Mouse (Mus musculus) kidney, postnatal 0 days (tissue): ENCODE measurements around the gene Spg11. TPM values are rescaled to one million over a fixed set of nuclear protein-coding genes. Genes with fewer than 3 reads are reported as not detected.
A peak's percentile ranks its signal among the peaks of the same experiment; 100 is the strongest.

Experiments used
- ATAC-seq: fragments of 200-750 bp; cut with Nextera tagmentation; replicated peaks from 2 replicates; pipeline ENCODE4 v1.8.0; 2017; ENCODE audit warnings: low read depth, moderate number of reproducible peaks, moderate TSS enrichment, moderate library complexity; ENCODE audit not compliant: low FRiP score
- DNase-seq: peaks from one replicate; pipeline ENCODE4 v3.0.0-alpha.2; 2016; ENCODE audit warnings: low spot score
- H3K27ac ChIP-seq: fragments of 300-500 bp; sonication (generic); 2 replicates; pipeline ENCODE4 v1.5.1; 2014; ENCODE audit warnings: mild to moderate bottlenecking
- H3K27me3 ChIP-seq: fragments of 300-500 bp; sonication (generic); 2 replicates; pipeline ENCODE4 v1.6.1; 2014; ENCODE audit warnings: low read length, mixed read lengths; ENCODE audit not compliant: insufficient read depth
- H3K36me3 ChIP-seq: fragments of 300-500 bp; sonication (generic); 2 replicates; pipeline ENCODE4 v1.6.1; 2014; ENCODE audit warnings: low read length, mixed read lengths; ENCODE audit not compliant: insufficient read depth
- H3K4me1 ChIP-seq: fragments of 300-500 bp; sonication (generic); replicated peaks from 2 replicates; pipeline ENCODE4 v1.6.1; 2014; ENCODE audit warnings: antibody characterized with exemption, low read length, mixed read lengths; ENCODE audit not compliant: insufficient read depth
- H3K4me2 ChIP-seq: fragments of 300-500 bp; sonication (generic); 2 replicates; pipeline ENCODE4 v1.6.1; 2014; ENCODE audit warnings: mild to moderate bottlenecking, low read length, moderate library complexity, mixed read lengths
- H3K4me3 ChIP-seq: fragments of 300-500 bp; sonication (generic); replicated peaks from 2 replicates; pipeline ENCODE4 v1.5.1; 2014; ENCODE audit warnings: low read depth, low read length
- H3K9ac ChIP-seq: fragments of 300-500 bp; sonication (generic); 2 replicates; pipeline ENCODE4 v1.6.1; 2014; ENCODE audit warnings: low read depth, low read length
- H3K9me3 ChIP-seq: fragments of 300-500 bp; sonication (generic); replicated peaks from 2 replicates; pipeline ENCODE4 v1.6.1; 2016; ENCODE audit warnings: low read length, inconsistent platforms, mixed read lengths
- CTCF ChIP-seq: IDR thresholded peaks from 2 replicates; pipeline ENCODE4 v1.5.1; 2016; ENCODE audit warnings: antibody characterized with exemption, low read depth, mild to moderate bottlenecking, moderate library complexity
- WGBS: fragments of 180-500 bp; shearing (Covaris S2); extraction: QIAGEN DNeasy Blood & Tissue Kit; methylation state at CpG from one replicate; pipeline ENCODE4 v1.1.7; 2014; 5-methylcytosine and 5-hydroxymethylcytosine counted together
- polyA plus RNA-seq: library from polyadenylated mRNA; unstranded; fragments of >200 nt; fragmentation: Nextera tagmentation; extraction: Ambion mirVana; gene quantifications from 2 replicates; pipeline ENCODE4 v1.2.1, GENCODE M21; 2015

Gene Spg11
- polyA plus RNA-seq, 1 experiment from 2014 or later: 6.0 TPM

GRCm38 (mm10) chr2:122159667-122160066 is 41.5 kb upstream of the Spg11 start:
- no peaks in the 10 kb centered on the region for H3K4me1 ChIP-seq
- no peak for TF ChIP-seq CTCF
- no peak overlapping the region for H3K27ac ChIP-seq
- 62% methylated on average over 6 of the region's 6 CpGs for WGBS
- DNase-seq (no peak), ATAC-seq (no peak)
- no peak overlapping the region for H3K4me3 ChIP-seq
- no peak overlapping the region for H3K9ac ChIP-seq
- H3K4me2 ChIP-seq: no peak overlapping the region
- peaks cover 5% of the 10 kb centered on the region; the same call in 1 of the 2 replicates for H3K36me3 ChIP-seq
- no peaks in the 10 kb centered on the region for H3K9me3 ChIP-seq
- no peaks in the 10 kb centered on the region for H3K27me3 ChIP-seq

DNA sequence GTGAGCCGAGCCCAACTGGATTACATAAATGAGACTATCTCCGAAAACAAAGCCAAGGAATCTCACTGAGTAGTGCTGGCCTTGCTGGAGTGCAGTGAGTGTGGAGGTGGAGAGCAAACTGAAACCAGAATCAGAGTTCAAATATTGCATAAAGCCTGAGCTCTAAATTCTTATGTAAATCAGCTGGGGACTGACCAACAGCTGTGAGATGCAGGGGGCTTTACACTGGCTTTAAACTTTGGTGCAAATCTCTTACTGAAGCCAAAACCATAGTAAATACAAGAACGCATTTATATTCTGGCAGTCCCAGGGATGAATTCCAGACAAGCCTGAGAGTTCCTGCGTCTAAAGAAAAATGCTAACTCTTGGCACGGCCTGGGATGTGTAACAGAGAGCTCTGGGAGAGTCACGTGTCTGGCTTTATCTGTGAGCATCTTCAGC is 40.2 kb upstream of the Spg11 start:
- H3K4me1 ChIP-seq: no peaks in the 10 kb centered on the region
- H3K36me3 ChIP-seq: peaks cover 5% of the 10 kb centered on the region; the same call in 1 of the 2 replicates
- H3K9me3 ChIP-seq: no peaks in the 10 kb centered on the region
- 53% methylated on average over 6 of the region's 6 CpGs for WGBS
- no peak for ATAC-seq
- no peak for TF ChIP-seq CTCF
- peak; percentile 54 for DNase-seq
- H3K9ac ChIP-seq: no peak overlapping the region
- no peak overlapping the region for H3K27ac ChIP-seq
- no peak overlapping the region for H3K4me2 ChIP-seq
- no peak overlapping the region for H3K4me3 ChIP-seq
- no peaks in the 10 kb centered on the region for H3K27me3 ChIP-seq

DNA sequence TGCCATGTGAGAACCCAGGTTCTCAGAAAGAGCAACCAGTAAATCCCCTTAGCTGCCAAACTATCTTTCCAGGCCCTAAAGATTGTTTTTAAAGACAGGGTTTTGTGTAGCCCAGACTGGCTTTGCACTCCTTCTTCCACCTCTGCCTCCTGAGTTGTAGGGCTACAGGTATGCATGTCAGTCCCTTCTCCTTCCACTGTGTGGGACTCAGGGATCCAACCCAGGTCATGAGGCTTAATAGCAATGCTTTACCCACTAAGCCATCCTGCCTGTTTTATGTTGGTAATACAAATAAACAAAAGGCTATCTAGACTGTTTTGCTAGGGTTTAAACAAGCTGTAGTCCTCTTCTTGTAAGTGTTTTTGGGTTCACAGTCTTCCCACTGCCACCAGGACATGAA is 39.4 kb upstream of the Spg11 start:
- Histone ChIP-seq H3K4me1 (no peaks in the 10 kb centered on the region), H3K4me3 (no peak overlapping the region), H3K4me2 (no peak overlapping the region), H3K36me3 (peaks cover 5% of the 10 kb centered on the region; the same call in 1 of the 2 replicates), H3K27ac (no peak overlapping the region), H3K27me3 (no peaks in the 10 kb centered on the region), H3K9me3 (no peaks in the 10 kb centered on the region), H3K9ac (no peak overlapping the region)
- DNase-seq (no peak), ATAC-seq (no peak)
- TF ChIP-seq CTCF: no peak

DNA sequence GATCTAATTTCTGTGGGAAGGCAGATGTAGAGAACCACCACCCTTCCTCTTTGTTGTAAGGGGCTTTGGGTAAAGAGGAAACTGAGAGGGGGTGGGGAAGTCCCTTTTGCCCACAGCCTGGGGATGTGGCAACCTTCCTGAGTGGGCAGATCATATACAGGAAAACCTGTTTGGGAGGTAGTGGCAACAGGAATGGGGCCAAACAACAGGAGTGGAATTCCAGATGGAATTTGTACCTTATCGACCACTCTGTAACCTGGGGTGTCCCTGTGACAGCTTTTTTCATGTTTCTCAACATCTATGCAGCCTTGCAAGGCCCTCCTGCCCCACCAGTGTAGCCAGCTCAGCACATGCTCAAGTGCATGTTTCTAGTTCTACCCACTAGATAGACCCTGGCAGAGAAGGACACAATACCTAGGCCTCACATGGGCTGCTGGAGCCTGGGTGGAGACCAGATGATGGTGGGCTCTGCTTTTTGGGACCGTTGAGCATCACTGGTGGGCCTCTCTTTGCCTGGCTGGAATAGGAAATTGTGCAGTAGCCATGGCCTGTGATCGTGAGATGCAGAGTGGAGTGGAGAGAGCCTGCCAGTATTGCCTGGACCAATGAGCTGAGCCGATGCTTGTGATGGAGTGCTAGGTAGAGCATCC is 38.0 kb upstream of the Spg11 start:
- Histone ChIP-seq H3K9me3 (no peaks in the 10 kb centered on the region), H3K27me3 (no peaks in the 10 kb centered on the region), H3K4me3 (no peak overlapping the region), H3K4me2 (no peak overlapping the region), H3K27ac (no peak overlapping the region), H3K4me1 (no peaks in the 10 kb centered on the region), H3K9ac (no peak overlapping the region), H3K36me3 (peaks cover 14% of the 10 kb centered on the region; the same call in 1 of the 2 replicates)
- no peak for DNase-seq
- no peak for TF ChIP-seq CTCF
- 93% methylated on average over 4 of the region's 4 CpGs for WGBS
- ATAC-seq: no peak

- H3K4me2 ChIP-seq: no peak overlapping the region
- H3K36me3 ChIP-seq: peaks cover 15% of the 10 kb centered on the region; the same call in 1 of the 2 replicates
- no peaks in the 10 kb centered on the region for H3K4me1 ChIP-seq
- H3K4me3 ChIP-seq: no peak overlapping the region
- H3K9me3 ChIP-seq: no peaks in the 10 kb centered on the region
- ATAC-seq: no peak
- H3K9ac ChIP-seq: no peak overlapping the region
- no peaks in the 10 kb centered on the region for H3K27me3 ChIP-seq
- H3K27ac ChIP-seq: no peak overlapping the region
- DNase-seq: no peak
- TF ChIP-seq CTCF: no peak
- 73% methylated on average over 2 of the region's 2 CpGs for WGBS
Observed at GRCm38 (mm10) chr2:122155292-122155691, 37.1 kb upstream of the Spg11 start.

GRCm38 (mm10) chr2:122154479-122154878 is 36.3 kb upstream of the Spg11 start:
- no peak for TF ChIP-seq CTCF
- ATAC-seq (no peak), DNase-seq (no peak)
- H3K9ac ChIP-seq: no peak overlapping the region
- no peaks in the 10 kb centered on the region for H3K27me3 ChIP-seq
- H3K4me2 ChIP-seq: no peak overlapping the region
- H3K4me3 ChIP-seq: no peak overlapping the region
- WGBS: 96% methylated on average over 2 of the region's 2 CpGs
- H3K4me1 ChIP-seq: no peaks in the 10 kb centered on the region
- peaks cover 15% of the 10 kb centered on the region; the same call in 1 of the 2 replicates for H3K36me3 ChIP-seq
- H3K27ac ChIP-seq: no peak overlapping the region
- H3K9me3 ChIP-seq: no peaks in the 10 kb centered on the region
